Mouse (Mus musculus) midbrain, postnatal 0 days (tissue): ENCODE results near the gene Pnpla3. TPM values are rescaled to one million over a fixed set of nuclear protein-coding genes. Genes with fewer than 3 reads are reported as not detected.

Experiments
- ATAC-seq: fragments of 200-750 bp; cut with Nextera tagmentation; 2 replicates; pipeline ENCODE4 v1.8.0; 2017; ENCODE audit warnings: moderate number of reproducible peaks, mild to moderate bottlenecking, moderate TSS enrichment, moderate library complexity; ENCODE audit not compliant: low FRiP score
- DNase-seq: peaks from one replicate; pipeline ENCODE4 v3.0.0-alpha.2; 2015; ENCODE audit warnings: low spot score
- H3K27ac ChIP-seq: fragments of 300-500 bp; sonication (generic); 2 replicates; pipeline ENCODE4 v1.5.1; 2014; ENCODE audit warnings: low read depth, mild to moderate bottlenecking, low read length, mixed read lengths
- H3K27me3 ChIP-seq: fragments of 300-500 bp; sonication (generic); 2 replicates; pipeline ENCODE4 v1.6.1; 2014; ENCODE audit warnings: low read length, control low read depth, mixed read lengths; ENCODE audit not compliant: insufficient read depth
- H3K36me3 ChIP-seq: fragments of 300-500 bp; sonication (generic); 2 replicates; pipeline ENCODE4 v1.6.1; 2014; ENCODE audit warnings: low read length, control low read depth, mixed read lengths; ENCODE audit not compliant: insufficient read depth
- H3K4me1 ChIP-seq: fragments of 300-500 bp; sonication (generic); 2 replicates; pipeline ENCODE4 v1.6.1; 2014; ENCODE audit warnings: mild to moderate bottlenecking, control low read depth, antibody characterized with exemption, low read length, mixed read lengths; ENCODE audit not compliant: insufficient read depth
- H3K4me2 ChIP-seq: fragments of 300-500 bp; sonication (generic); 2 replicates; pipeline ENCODE4 v1.6.1; 2014; ENCODE audit warnings: low read depth, mild to moderate bottlenecking, low read length, mixed read lengths; ENCODE audit not compliant: poor library complexity, severe bottlenecking
- H3K4me3 ChIP-seq: fragments of 300-500 bp; sonication (generic); 2 replicates; pipeline ENCODE4 v1.5.1; 2014; ENCODE audit warnings: low read depth, mild to moderate bottlenecking, low read length, moderate library complexity
- H3K9ac ChIP-seq: fragments of 300-500 bp; sonication (generic); replicated peaks from 2 replicates; pipeline ENCODE4 v1.6.1; 2014; ENCODE audit warnings: mild to moderate bottlenecking, low read length, moderate library complexity, mixed read lengths; ENCODE audit not compliant: poor library complexity, severe bottlenecking
- H3K9me3 ChIP-seq: fragments of 300-500 bp; sonication (generic); 2 replicates; pipeline ENCODE4 v1.6.1; 2016; ENCODE audit warnings: low read length, control low read depth
- CTCF ChIP-seq: IDR thresholded peaks from 2 replicates; pipeline ENCODE4 v1.5.1; 2016; ENCODE audit warnings: antibody characterized with exemption, mild to moderate bottlenecking
- WGBS: fragments of 180-500 bp; shearing (Covaris S2); extraction: QIAGEN DNeasy Blood & Tissue Kit; methylation state at CpG from one replicate; pipeline ENCODE4 v1.1.7; 2014; 5-methylcytosine and 5-hydroxymethylcytosine counted together
- polyA plus RNA-seq: library from polyadenylated mRNA; unstranded; fragments of >200 nt; fragmentation: Nextera tagmentation; extraction: Ambion mirVana; gene quantifications from 2 replicates; pipeline ENCODE4 v1.2.1, GENCODE M21; 2015
- total RNA-seq: library from RNA; depleted of rRNA; stranded (reverse); fragments of >200 nt; gene quantifications from 2 replicates; pipeline ENCODE4 v1.2.3, GENCODE M21; 2014

Gene Pnpla3
- total and polyA plus RNA-seq, 2 experiments from 2014 or later: 5.4 to 7.3 TPM

DNA sequence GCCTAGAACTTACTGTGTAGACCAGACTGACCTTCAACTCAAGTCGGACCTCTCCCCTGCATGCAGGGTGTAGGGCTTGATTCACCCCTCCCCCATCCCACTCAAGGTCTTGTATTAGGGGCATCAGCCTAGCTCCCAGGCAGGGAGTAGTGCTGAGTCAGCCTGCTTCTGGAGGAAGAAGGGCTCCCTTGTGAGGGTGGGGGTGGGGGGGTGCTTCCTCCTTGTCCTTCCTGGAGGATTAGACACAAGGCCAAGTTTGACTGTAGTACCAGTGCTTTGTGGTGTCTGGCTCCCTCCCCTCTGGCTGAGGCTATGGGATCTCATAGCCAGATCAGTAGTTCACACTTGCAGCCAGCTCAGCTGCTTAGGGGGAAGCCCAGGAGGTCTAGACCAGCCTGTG is 16.3 kb downstream of the Pnpla3 start:
- H3K36me3 ChIP-seq: peaks cover 10% of the 10 kb centered on the region; the same call in 1 of the 2 replicates
- no peak overlapping the region for H3K9ac ChIP-seq
- no peak overlapping the region for H3K27ac ChIP-seq
- H3K4me1 ChIP-seq: no peaks in the 10 kb centered on the region
- DNase-seq (no peak), ATAC-seq (no peak)
- 20% methylated on average over 1 of the region's 1 CpGs for WGBS
- H3K4me2 ChIP-seq: no peak overlapping the region
- H3K9me3 ChIP-seq: no peaks in the 10 kb centered on the region
- no peak overlapping the region for H3K4me3 ChIP-seq
- H3K27me3 ChIP-seq: no peaks in the 10 kb centered on the region
- TF ChIP-seq CTCF: no peak

DNA sequence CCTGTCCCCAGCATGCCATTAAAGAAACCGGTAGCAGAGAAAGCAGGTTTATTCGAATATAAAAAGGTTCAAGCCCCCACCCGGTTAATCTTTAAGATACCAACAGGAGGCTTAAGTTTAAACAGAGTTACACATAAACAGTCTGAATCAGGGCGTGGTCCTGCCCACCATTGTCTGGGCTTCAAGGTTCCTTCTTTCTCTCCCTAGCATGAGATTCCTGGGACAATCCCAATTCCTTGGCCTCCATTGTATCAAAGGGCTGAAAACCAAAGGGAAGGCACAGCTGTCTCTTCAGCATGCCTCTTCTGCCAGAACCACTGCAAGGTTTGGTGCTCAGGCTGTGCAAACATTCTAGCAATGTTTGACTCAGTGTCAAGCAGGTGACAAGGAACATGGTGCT is 18.6 kb downstream of the Pnpla3 start:
- Histone ChIP-seq H3K36me3 (0 out of 2 replicates have a peak, but pooled peaks cover 3% of the 10 kb centered on the region), H3K27ac (no peak overlapping the region), H3K4me2 (no peak overlapping the region), H3K9me3 (no peaks in the 10 kb centered on the region), H3K9ac (no peak overlapping the region), H3K4me1 (no peaks in the 10 kb centered on the region; the same call in 1 of the 2 replicates), H3K27me3 (no peaks in the 10 kb centered on the region), H3K4me3 (no peak overlapping the region)
- TF ChIP-seq CTCF: no peak
- DNase-seq (no peak), ATAC-seq (no peak)
- WGBS: 51% methylated on average over 4 of the region's 4 CpGs

DNA sequence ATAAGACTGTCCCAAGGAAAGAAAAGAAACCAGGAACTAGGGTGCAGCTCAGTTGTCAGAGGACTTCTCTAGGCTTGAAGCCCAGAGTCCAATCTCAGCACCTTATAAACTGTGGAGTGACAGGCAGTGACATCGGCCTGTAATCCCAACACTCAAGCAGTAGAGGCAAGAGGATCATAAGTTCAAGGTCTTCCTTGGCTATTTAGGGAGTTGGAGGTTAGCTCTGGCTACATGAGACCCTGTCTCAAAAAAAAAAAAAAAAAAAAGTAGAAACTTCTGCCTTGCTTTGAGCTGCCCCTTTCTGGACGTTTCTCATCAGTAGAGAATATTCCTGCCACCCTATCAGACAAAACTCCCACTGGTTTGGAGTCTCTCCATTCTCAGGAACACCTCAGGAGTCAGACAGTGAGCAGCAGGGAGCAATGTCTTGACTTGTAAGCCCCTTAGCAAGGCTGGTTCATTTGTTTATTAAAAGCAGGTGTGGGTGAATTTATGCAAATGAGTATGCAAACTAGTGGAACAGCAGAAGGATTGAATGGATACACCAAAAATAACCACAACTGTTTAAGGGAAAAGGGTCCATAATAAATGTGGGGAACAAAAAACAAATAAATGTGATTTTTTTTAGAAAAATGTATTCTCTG is 21.4 kb downstream of the Pnpla3 start:
- ATAC-seq (no peak), DNase-seq (no peak)
- 65% methylated on average over 2 of the region's 2 CpGs for WGBS
- Histone ChIP-seq H3K4me2 (no peak overlapping the region), H3K36me3 (0 out of 2 replicates have a peak, but pooled peaks cover 3% of the 10 kb centered on the region), H3K9ac (no peak overlapping the region), H3K9me3 (no peaks in the 10 kb centered on the region), H3K27me3 (no peaks in the 10 kb centered on the region), H3K27ac (no peak overlapping the region), H3K4me1 (peaks cover 10% of the 10 kb centered on the region; the same call in 1 of the 2 replicates), H3K4me3 (no peak overlapping the region)
- no peak for TF ChIP-seq CTCF

DNA sequence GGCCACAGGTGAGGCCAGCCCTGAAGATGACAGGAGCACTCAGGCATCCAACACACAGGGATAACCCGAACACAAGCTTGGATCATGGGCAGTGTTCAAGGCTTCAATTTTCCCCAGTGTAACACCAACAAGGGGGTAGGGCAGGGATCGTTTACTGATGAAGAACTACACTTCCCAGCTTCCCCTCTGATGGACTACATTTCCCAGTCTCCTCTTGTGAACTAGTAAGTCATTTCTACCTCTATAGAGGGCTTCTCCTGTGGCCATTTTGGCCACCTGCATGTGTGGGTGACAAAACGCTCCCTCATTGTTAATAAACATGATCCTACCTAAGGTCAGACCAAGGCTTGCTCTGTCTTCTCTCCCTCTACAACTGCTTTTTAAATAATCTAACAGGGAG is 22.2 kb downstream of the Pnpla3 start:
- DNase-seq: peak; percentile 61
- H3K4me1 ChIP-seq: peaks cover 10% of the 10 kb centered on the region; the same call in 1 of the 2 replicates

DNA sequence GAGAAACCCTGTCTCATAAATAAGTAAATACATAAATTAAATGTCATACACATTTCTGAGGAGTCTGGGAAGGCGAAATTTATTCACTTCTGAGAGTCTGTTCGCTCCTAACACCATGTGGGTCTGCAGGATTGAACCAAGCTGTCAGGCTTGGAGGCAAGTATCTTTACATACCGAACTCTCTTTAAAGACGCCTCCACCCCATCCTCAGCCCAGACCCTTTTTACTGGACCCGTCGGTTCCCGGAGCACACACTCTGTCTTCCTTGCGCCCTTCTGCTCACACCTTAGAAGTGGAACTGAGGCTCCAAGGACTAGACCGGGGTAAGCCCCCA is 24.1 kb downstream of the Pnpla3 start:
- WGBS: under 1% methylated on average over 9 of the region's 9 CpGs
- Histone ChIP-seq H3K27me3 (no peaks in the 10 kb centered on the region), H3K4me2 (peak overlapping the region; percentile 68), H3K4me1 (peaks cover 10% of the 10 kb centered on the region; the same call in 1 of the 2 replicates), H3K9ac (peak overlapping the region; percentile 83), H3K36me3 (peaks cover 5% of the 10 kb centered on the region; the same call in 1 of the 2 replicates), H3K9me3 (no peaks in the 10 kb centered on the region), H3K4me3 (peak overlapping the region; percentile 85), H3K27ac (peak overlapping the region; percentile 89)
- DNase-seq (no peak), ATAC-seq (peak; percentile 39)
- no peak for TF ChIP-seq CTCF

More for the DNA sequence above, 22.2 kb downstream of the Pnpla3 start:
- Histone ChIP-seq H3K4me2 (no peak overlapping the region), H3K9me3 (no peaks in the 10 kb centered on the region), H3K9ac (no peak overlapping the region), H3K4me3 (no peak overlapping the region), H3K36me3 (0 out of 2 replicates have a peak, but pooled peaks cover 3% of the 10 kb centered on the region), H3K27me3 (no peaks in the 10 kb centered on the region), H3K27ac (no peak overlapping the region)
- WGBS: 42% methylated on average over 3 of the region's 3 CpGs
- no peak for TF ChIP-seq CTCF
- no peak for ATAC-seq

DNA sequence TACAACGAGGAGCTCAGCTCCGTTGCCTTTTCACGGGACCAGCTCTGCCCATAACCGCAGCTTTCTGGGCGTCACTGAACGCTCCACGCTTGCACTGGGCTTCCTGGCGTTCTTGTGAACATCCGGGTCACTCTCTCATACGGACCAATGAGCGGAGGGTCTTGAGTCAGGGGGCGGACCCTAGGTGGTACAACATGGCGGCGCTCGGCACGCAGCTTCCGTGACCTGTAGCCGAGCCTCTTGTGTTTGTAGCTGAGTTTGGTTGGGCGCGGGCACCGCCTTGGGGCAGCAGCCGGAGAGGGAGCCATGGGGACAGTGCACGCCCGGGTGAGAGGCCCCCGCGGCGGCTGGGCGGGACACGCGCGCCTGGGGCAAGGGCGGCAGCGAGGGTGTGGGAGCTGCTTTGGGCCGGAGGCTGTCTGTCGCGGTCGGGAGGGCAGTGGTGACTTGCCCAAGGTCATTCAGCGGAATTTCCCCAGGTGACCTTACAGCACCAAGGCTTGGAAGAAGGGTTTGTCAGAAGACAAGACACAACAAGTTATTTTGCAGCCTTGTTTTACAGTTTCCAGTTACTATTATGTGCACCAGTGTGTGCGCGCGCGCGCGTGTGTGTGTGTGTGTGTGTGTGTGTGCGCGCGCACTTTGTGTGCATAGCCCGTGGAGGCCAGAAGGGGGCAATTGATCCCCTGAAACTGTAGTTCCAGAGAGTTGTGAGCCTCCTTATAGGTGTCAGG is 24.6 kb downstream of the Pnpla3 start, which contains the start of gene Samm50:
Samm50 (plus strand) TSS at position 184 of the 734 bp plus-strand sequence.
- DNase-seq: peak; percentile 97
- no peaks in the 10 kb centered on the region for H3K27me3 ChIP-seq

More for the DNA sequence above, 24.6 kb downstream of the Pnpla3 start, which contains the start of gene Samm50:
- Histone ChIP-seq H3K36me3 (peaks cover 11% of the 10 kb centered on the region; the same call in 1 of the 2 replicates), H3K4me2 (peak within 1 kb of the TSS; percentile 68), H3K4me3 (peak within 1 kb of the TSS; percentile 85), H3K4me1 (peaks cover 10% of the 10 kb centered on the region; the same call in 1 of the 2 replicates), H3K9me3 (no peaks in the 10 kb centered on the region), H3K27ac (peak within 1 kb of the TSS; percentile 89), H3K9ac (peak within 1 kb of the TSS; percentile 83)
- 5% methylated on average over 48 of the region's 48 CpGs for WGBS
- peak; percentile 98 for ATAC-seq
- TF ChIP-seq CTCF: peak; percentile 39
